Mouse (Mus musculus) cerebellum, adult 11-12 months (tissue): ENCODE measurements at regions not wholly inside any gene's neighbourhood (a gene's known extent, or its start where the extent isn't known, plus 50 kb on each side); places are given as distances from the start of the nearest gene placed in this dataset.
A peak's percentile ranks its signal among the peaks of the same experiment; 100 is the strongest.

Experiments used
- DNase-seq: peaks from one replicate; pipeline ENCODE4 v3.0.0; 2022

- no peak for DNase-seq
These were observed 95.1 kb upstream of the Ubl3 start for GRCm38 (mm10) chr5:148647644-148648043.

- no peak for DNase-seq
These were observed 93.2 kb upstream of the Ubl3 start for GRCm38 (mm10) chr5:148645772-148646171.

GRCm38 (mm10) chr5:148645191-148645681 lies 92.6 kb upstream of the Ubl3 start:
- no peak for DNase-seq

GRCm38 (mm10) chr5:148644345-148644744 lies 91.8 kb upstream of the Ubl3 start:
- no peak for DNase-seq

GRCm38 (mm10) chr5:148641652-148642395 lies 89.2 kb upstream of the Ubl3 start:
- no peak for DNase-seq

GRCm38 (mm10) chr5:148640523-148640922 lies 87.9 kb upstream of the Ubl3 start:
- DNase-seq = no peak

- no peak for DNase-seq
These were observed 82.3 kb upstream of the Ubl3 start for GRCm38 (mm10) chr5:148634919-148635356.

GRCm38 (mm10) chr5:148633999-148634398 lies 81.4 kb upstream of the Ubl3 start:
- DNase-seq = no peak

GRCm38 (mm10) chr5:148633331-148633730 lies 80.7 kb upstream of the Ubl3 start:
- no peak for DNase-seq

GRCm38 (mm10) chr5:148632516-148633170 lies 80.1 kb upstream of the Ubl3 start:
- no peak for DNase-seq

GRCm38 (mm10) chr5:148631566-148631965 lies 79.0 kb upstream of the Ubl3 start:
- DNase-seq = no peak

GRCm38 (mm10) chr5:148626014-148626413 lies 73.4 kb upstream of the Ubl3 start:
- DNase-seq = no peak

- no peak for DNase-seq
These were observed 72.2 kb upstream of the Ubl3 start for GRCm38 (mm10) chr5:148624649-148625405.

GRCm38 (mm10) chr5:148620895-148621786 lies 68.6 kb upstream of the Ubl3 start:
- DNase-seq = no peak

GRCm38 (mm10) chr5:148619917-148620316 lies 67.3 kb upstream of the Ubl3 start:
- DNase-seq = no peak

- no peak for DNase-seq
These were observed 63.8 kb upstream of the Ubl3 start for GRCm38 (mm10) chr5:148616426-148616825.

GRCm38 (mm10) chr5:148615706-148616366 lies 63.2 kb upstream of the Ubl3 start:
- DNase-seq = peak; percentile 20

- DNase-seq = no peak
These were observed 62.5 kb upstream of the Ubl3 start for GRCm38 (mm10) chr5:148615117-148615516.

- no peak for DNase-seq
These were observed 58.7 kb upstream of the Ubl3 start for GRCm38 (mm10) chr5:148611323-148611722.

- peak; percentile 4 for DNase-seq
These were observed 56.9 kb upstream of the Ubl3 start for GRCm38 (mm10) chr5:148609506-148609880.

- no peak for DNase-seq
These were observed 56.4 kb upstream of the Ubl3 start for GRCm38 (mm10) chr5:148608857-148609505.
